Mouse (Mus musculus) mesoderm, embryonic 11.5 days (tissue): ENCODE data around the gene Olfr591.
"Not testable (repeated sequence)": the region's sequence is repeated elsewhere in the genome, so short reads cannot be mapped to it uniquely, and the experiment has no call there.

Experiments used
- DNase-seq: peaks from one replicate; pipeline ENCODE4 v3.0.0-alpha.2; 2012; ENCODE audit warnings: low read depth, low spot score

Olfr591 gene

DNA sequence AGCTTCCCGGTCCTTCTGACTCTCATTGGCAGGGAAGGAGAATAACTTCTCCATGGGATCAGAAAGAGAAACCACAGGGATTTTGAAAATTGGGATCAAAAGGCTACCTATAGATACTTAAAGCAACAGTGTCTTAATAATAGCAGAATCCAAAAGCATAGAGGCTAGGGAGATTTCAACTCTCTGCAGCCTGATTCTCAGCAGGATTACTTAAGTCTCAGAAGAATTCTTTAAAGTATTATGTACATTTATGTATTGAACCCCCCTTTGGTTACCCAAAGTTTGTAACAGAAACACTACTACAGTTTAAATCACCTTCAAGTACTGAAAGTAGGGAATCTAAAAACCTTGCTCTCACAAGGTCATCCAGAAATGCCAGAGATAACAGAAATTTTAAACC lies at the start of gene Olfr591:
Gene Olfr591, minus strand, starts transcription at position 101 of the 400 bp plus-strand sequence.
- no peak for DNase-seq

DNA sequence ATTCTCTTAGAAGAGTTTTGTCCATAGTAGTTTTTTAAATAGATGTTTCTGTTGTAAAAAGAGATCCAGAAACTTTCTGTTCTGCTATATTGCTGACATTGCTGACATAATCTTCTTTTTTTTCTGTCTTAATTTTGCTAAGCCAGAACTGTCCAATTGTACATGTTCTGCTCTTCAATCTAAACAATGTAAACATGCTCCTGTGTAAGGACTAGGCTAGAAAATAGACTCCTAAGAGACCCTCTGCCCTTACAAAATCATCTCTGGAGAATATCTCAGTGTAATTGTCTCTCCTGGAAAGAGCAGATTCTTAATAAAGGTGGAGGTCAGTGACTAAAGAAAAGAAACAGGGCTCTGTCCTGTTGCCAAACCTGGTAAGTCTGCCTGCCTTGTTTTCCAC lies 38.6 kb upstream of the Olfr591 start, which contains the start of gene Olfr594:
Gene Olfr594, plus strand, starts transcription at position 301 of the 400 bp plus-strand sequence.
- DNase-seq: no peak

GRCm38 (mm10) chr7:103212050-103212449 lies 33.9 kb upstream of the Olfr591 start:
- not testable (repeated sequence) for DNase-seq

- no peak for DNase-seq
These were observed 33.4 kb upstream of the Olfr591 start, which contains the start of gene Olfr593 for GRCm38 (mm10) chr7:103211562-103211961. TSS of gene Olfr593 (plus strand) at chr7:103211862.

DNA sequence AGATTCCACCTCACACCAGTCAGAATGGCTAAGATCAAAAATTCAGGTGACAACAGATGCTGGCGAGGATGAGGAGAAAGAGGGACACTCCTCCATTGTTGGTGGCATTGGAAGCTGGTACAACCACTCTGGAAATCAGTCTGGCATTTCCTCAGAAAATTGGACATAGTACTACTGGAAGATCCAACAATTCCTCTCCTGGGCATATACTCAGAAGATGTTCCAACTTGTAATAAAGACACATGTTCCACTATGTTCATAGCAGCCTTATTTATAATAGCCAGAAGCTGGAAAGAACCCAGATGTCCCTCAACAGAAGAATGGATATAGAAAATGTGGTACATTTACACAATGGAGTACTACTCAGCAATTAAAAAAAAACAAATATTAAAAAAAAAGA lies 6.4 kb upstream of the Olfr591 start, which contains the start of gene Olfr592:
Gene Olfr592, plus strand, starts transcription at position 301 of the 400 bp plus-strand sequence.
- not testable (repeated sequence) for DNase-seq

GRCm38 (mm10) chr7:103169697-103170096 lies 8.4 kb downstream of the Olfr591 start:
- no peak for DNase-seq

DNA sequence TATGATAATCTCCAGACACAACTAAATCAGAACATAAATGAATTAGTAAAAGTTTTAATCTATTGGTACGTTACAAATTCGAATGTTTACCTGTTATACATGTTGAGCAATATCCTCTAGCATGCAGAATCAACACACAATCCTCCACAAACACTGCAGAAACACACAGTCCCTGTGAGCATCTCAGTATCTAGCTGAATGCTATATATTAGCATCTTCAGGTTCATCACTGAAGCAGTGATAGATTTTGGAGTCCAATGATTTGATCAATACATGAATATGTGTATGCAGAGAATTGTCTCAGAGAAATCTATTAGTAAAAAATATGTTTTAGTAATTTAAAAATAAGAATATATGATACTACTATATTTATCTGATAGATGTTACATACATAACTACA lies 21.9 kb downstream of the Olfr591 start, which contains the start of gene Olfr589:
Gene Olfr589, minus strand, starts transcription at position 101 of the 400 bp plus-strand sequence.
- DNase-seq: no peak

DNA sequence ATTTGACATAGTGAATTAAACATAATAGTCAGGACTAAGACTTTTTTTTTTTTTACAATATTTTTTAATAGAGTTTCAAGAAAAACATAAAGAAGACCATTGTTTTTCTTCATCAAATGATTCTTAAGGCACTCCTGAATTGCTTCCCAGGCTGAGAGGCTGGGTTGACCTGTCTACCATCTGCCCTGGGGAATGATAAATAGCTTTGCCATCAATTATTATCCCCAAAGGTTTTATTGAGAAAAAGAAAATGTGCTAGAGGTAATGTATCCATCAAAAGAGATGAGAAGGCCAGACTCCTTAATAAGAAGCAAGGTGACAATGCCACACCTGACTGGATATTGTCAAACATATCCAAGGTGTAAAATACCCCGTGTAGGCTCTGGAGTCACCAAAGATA lies 37.6 kb downstream of the Olfr591 start, which contains the start of gene Olfr588-ps1:
Gene Olfr588-ps1, plus strand, starts transcription at position 301 of the 400 bp plus-strand sequence.
- DNase-seq: no peak

DNA sequence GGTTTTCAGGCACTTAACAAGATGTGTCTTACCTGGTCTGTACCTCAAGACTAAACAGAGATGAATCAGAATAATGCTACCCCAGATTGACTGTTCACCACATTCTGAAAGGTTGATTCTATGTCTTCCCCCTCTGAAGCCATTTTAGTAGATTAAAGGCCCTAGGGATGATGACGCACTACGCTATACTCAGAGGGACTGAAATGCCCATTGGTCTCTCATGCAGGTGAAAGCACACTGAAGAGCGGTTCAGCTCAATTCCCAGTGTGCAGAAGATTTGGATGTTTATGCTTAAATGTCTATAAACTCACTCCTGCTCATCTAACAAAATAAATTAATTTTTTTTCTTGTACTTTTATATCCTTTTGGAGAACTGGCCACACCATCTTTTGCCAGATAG lies 52.6 kb downstream of the Olfr591 start, which contains the start of gene Olfr586:
Gene Olfr586, minus strand, starts transcription at position 101 of the 400 bp plus-strand sequence.
- no peak for DNase-seq

- peak; percentile 6 for DNase-seq
These were observed 58.7 kb downstream of the Olfr591 start for GRCm38 (mm10) chr7:103119406-103119805.
